Mouse (Mus musculus): Measurements from ENCODE around the gene Tuft1. TPM values are rescaled to one million over a fixed set of nuclear protein-coding genes. Genes with fewer than 3 reads are reported as not detected.

Tuft1 gene
- total and polyA plus RNA-seq, 3 experiments: 4.0 to 7.4 (median 7.2) TPM

GRCm38 (mm10) chr3:94563163-94563562, 95.5 kb downstream of the Tuft1 start:
- in situ Hi-C loops (cut with MboI; ENCODE audit: low pct_ligation_motif_present, low pct_unique_long_range_greater_than_20kb, low sequenced_read_pairs): no loop called here
- H3K9ac ChIP-seq (ENCODE audit: insufficient read depth, low read depth): no peak overlapping the region
- no peak overlapping the region for H3K27ac ChIP-seq (ENCODE audit: insufficient read depth, low read depth)
- no peak overlapping the region for H3K4me3 ChIP-seq (replicated peaks in 1 of 3; ENCODE audit: low read depth in 2 of 3, low read length in 2 of 3, poor library complexity in 1 of 3)
- 0 out of 2 replicates have a peak, but pooled peaks cover 10% of the 10 kb centered on the region for H3K79me2 ChIP-seq (replicated peaks; ENCODE audit: control insufficient read depth, extremely low read depth, insufficient read depth, poor library complexity, severe bottlenecking)
- TF ChIP-seq UBTF (IDR thresholded peaks at IDR 0.05; ENCODE audit: low read depth, low read length): no peak
- no peak for TF ChIP-seq POLR2AphosphoS2 (IDR thresholded peaks at IDR 0.05; ENCODE audit: low read depth, low read length)
- TF ChIP-seq HCFC1 (IDR thresholded peaks at IDR 0.05; ENCODE audit: low read depth, low read length): no peak
- no peak for TF ChIP-seq MEF2A (IDR thresholded peaks at IDR 0.05; ENCODE audit: borderline replicate concordance, low read depth, low read length)
- TF ChIP-seq SMC3 (IDR thresholded peaks at IDR 0.05; ENCODE audit: low read depth, low read length): no peak
- no peak for TF ChIP-seq KAT2A (IDR thresholded peaks at IDR 0.05; ENCODE audit: insufficient replicate concordance, low read length)
- TF ChIP-seq ELF1 (IDR thresholded peaks at IDR 0.05; ENCODE audit: low read depth, low read length): no peak
- TF ChIP-seq MXI1 (IDR thresholded peaks at IDR 0.05; ENCODE audit: low read depth, low read length): no peak
- no peak for TF ChIP-seq CTCF (conservative IDR thresholded peaks at IDR 0.05 in 1 of 2, IDR thresholded peaks at IDR 0.05 in 1 of 2; ENCODE audit: low read depth in 2 of 2, low read length in 2 of 2)
- no peak for TF ChIP-seq SIN3A (IDR thresholded peaks at IDR 0.05; ENCODE audit: low read length)
- no peak for TF ChIP-seq ZKSCAN1 (IDR thresholded peaks at IDR 0.05; ENCODE audit: borderline replicate concordance, low read depth, low read length)
- no peak for TF ChIP-seq ETS1 (conservative IDR thresholded peaks at IDR 0.05; ENCODE audit: low read depth, low read length)
- TF ChIP-seq USF2 (conservative IDR thresholded peaks at IDR 0.05; ENCODE audit: low read depth, low read length): no peak
- no peak for TF ChIP-seq USF1 (IDR thresholded peaks at IDR 0.05; ENCODE audit: low read depth, low read length)
- TF ChIP-seq EP300 (IDR thresholded peaks at IDR 0.05; ENCODE audit: low read length): no peak
- dilution Hi-C loops (cut with MboI; ENCODE audit: extremely low pct_ligation_motif_present, extremely low pct_unique_long_range_greater_than_20kb, low sequenced_read_pairs): no loop called here
- no peak overlapping the region for H3K4me2 ChIP-seq (ENCODE audit: insufficient read depth, low read depth, poor library complexity, severe bottlenecking)
- peaks cover 2 to 62% of the 10 kb centered on the region in 2 experiments; a peak in 3 of 4 replicates for H3K4me1 ChIP-seq (ENCODE audit: control insufficient read depth in 1 of 2, insufficient read depth in 2 of 2)
- DNase-seq (ENCODE audit: extremely low read depth): no peak
- no peaks in the 10 kb centered on the region for H3K27me3 ChIP-seq (replicated peaks)
- peaks cover 20 to 41% of the 10 kb centered on the region in 2 experiments for H3K36me3 ChIP-seq (replicated peaks in 1 of 2; ENCODE audit: control insufficient read depth in 1 of 2, insufficient read depth in 1 of 2, low read length in 1 of 2)
- H3K9me3 ChIP-seq (replicated peaks; ENCODE audit: low read length): no peaks in the 10 kb centered on the region

Other genes starting within 250 kb of the Tuft1 start
- gene Tdrkh, start 245.6 kb downstream of the Tuft1 start, total RNA-seq (2012; rRNA removed): not detected in 2 replicates
- gene Tdrkh, start 245.6 kb downstream of the Tuft1 start, total RNA-seq (2014; rRNA removed): not detected in 2 replicates
- not detected in 2 replicates for gene Tdrkh, start 245.6 kb downstream of the Tuft1 start, polyA plus RNA-seq (2012; ENCODE audit: insufficient read length, low read depth)
- gene Mrpl9, start 215.6 kb downstream of the Tuft1 start, total RNA-seq (2012; rRNA removed): 114 and 128 TPM in 2 replicates
- 110 and 111 TPM in 2 replicates for gene Mrpl9, start 215.6 kb downstream of the Tuft1 start, total RNA-seq (2014; rRNA removed)
- gene Mrpl9, start 215.6 kb downstream of the Tuft1 start, polyA plus RNA-seq (2012; ENCODE audit: insufficient read length, low read depth): 104 and 119 TPM in 2 replicates
- gene Oaz3, start 215.0 kb downstream of the Tuft1 start, total RNA-seq (2012; rRNA removed): 0.51 and 0.80 TPM in 2 replicates
- not detected in 2 replicates for gene Oaz3, start 215.0 kb downstream of the Tuft1 start, total RNA-seq (2014; rRNA removed)
- gene Oaz3, start 215.0 kb downstream of the Tuft1 start, polyA plus RNA-seq (2012; ENCODE audit: insufficient read length, low read depth): 0.29 and 0.71 TPM in 2 replicates
- 0.13 and 0.21 TPM in 2 replicates for gene Celf3, start 180.6 kb downstream of the Tuft1 start, total RNA-seq (2012; rRNA removed)
- not detected in 2 replicates for gene Celf3, start 180.6 kb downstream of the Tuft1 start, total RNA-seq (2014; rRNA removed)
- 0.56 and 0.70 TPM in 2 replicates for gene Celf3, start 180.6 kb downstream of the Tuft1 start, polyA plus RNA-seq (2012; ENCODE audit: insufficient read length, low read depth)
- gene Riiad1, start 178.5 kb downstream of the Tuft1 start, total RNA-seq (2012; rRNA removed): not detected in 2 replicates
- gene Riiad1, start 178.5 kb downstream of the Tuft1 start, total RNA-seq (2014; rRNA removed): not detected in 2 replicates
- not detected in 2 replicates for gene Riiad1, start 178.5 kb downstream of the Tuft1 start, polyA plus RNA-seq (2012; ENCODE audit: insufficient read length, low read depth)
- gene Snx27, start 76.2 kb downstream of the Tuft1 start, total RNA-seq (2012; rRNA removed): 23.1 and 24.9 TPM in 2 replicates
- 31.3 and 34.9 TPM in 2 replicates for gene Snx27, start 76.2 kb downstream of the Tuft1 start, total RNA-seq (2014; rRNA removed)
- 30.2 and 35.3 TPM in 2 replicates for gene Snx27, start 76.2 kb downstream of the Tuft1 start, polyA plus RNA-seq (2012; ENCODE audit: insufficient read length, low read depth)
- gene Gm10972, start 15.8 kb downstream of the Tuft1 start, total RNA-seq (2012; rRNA removed): not detected in 2 replicates
- gene Gm10972, start 15.8 kb downstream of the Tuft1 start, total RNA-seq (2014; rRNA removed): not detected in 2 replicates
- gene Gm10972, start 15.8 kb downstream of the Tuft1 start, polyA plus RNA-seq (2012; ENCODE audit: insufficient read length, low read depth): not detected in 2 replicates
- not detected in 2 replicates for gene Selenbp2, start 34.7 kb upstream of the Tuft1 start, total RNA-seq (2012; rRNA removed)
- not detected in 2 replicates for gene Selenbp2, start 34.7 kb upstream of the Tuft1 start, total RNA-seq (2014; rRNA removed)
- not detected in 2 replicates for gene Selenbp2, start 34.7 kb upstream of the Tuft1 start, polyA plus RNA-seq (2012; ENCODE audit: insufficient read length, low read depth)
- 0.17 and 0.25 TPM in 2 replicates for gene Cgn, start 127.6 kb upstream of the Tuft1 start, total RNA-seq (2012; rRNA removed)
- gene Cgn, start 127.6 kb upstream of the Tuft1 start, total RNA-seq (2014; rRNA removed): 0.04 TPM in 1 of 2 replicates, not detected in the other
- gene Cgn, start 127.6 kb upstream of the Tuft1 start, polyA plus RNA-seq (2012; ENCODE audit: insufficient read length, low read depth): 0.41 and 1.1 TPM in 2 replicates
- gene Pogz, start 178.7 kb upstream of the Tuft1 start, total RNA-seq (2012; rRNA removed): 9.5 and 10.1 TPM in 2 replicates
- 6.7 and 7.7 TPM in 2 replicates for gene Pogz, start 178.7 kb upstream of the Tuft1 start, total RNA-seq (2014; rRNA removed)
- 23.4 and 23.6 TPM in 2 replicates for gene Pogz, start 178.7 kb upstream of the Tuft1 start, polyA plus RNA-seq (2012; ENCODE audit: insufficient read length, low read depth)
- gene Psmb4, start 228.1 kb upstream of the Tuft1 start, total RNA-seq (2012; rRNA removed): 554 and 695 TPM in 2 replicates
- gene Psmb4, start 228.1 kb upstream of the Tuft1 start, total RNA-seq (2014; rRNA removed): 798 and 801 TPM in 2 replicates
- gene Psmb4, start 228.1 kb upstream of the Tuft1 start, polyA plus RNA-seq (2012; ENCODE audit: insufficient read length, low read depth): 435 and 481 TPM in 2 replicates